In genomic region chr4:127989347-127989995, GRCm38 (mm10) we compare ENCODE assay signal across 9 mouse cellular contexts. TPM values are rescaled to one million over a fixed set of nuclear protein-coding genes. Genes with fewer than 3 reads are reported as not detected.
DNase-seq lines count a peak whose midpoint lies in the region; ATAC-seq and TF ChIP-seq lines count a peak whose summit lies in the region.
"Had no signal": no experiment of that assay in that cellular context is flagged by ENCODE, and none has a peak within 500 bp of the region (broad histone marks: within the 10 kb centered on the region; RNA-seq: fewer than 3 reads in every experiment).

No protein-coding gene starts in this region.

- no peak for TF ChIP-seq EP300 in heart, adult 2 months (IDR thresholded peaks at IDR 0.05; ENCODE audit: insufficient read depth, low read depth, low read length)

- no peaks in the 10 kb centered on the region for H3K9me3 ChIP-seq in forebrain, embryonic 10.5 days
- H3K9me3 ChIP-seq in neural tube, embryonic 15.5 days (replicated peaks): no peaks in the 10 kb centered on the region
- H3K9me3 ChIP-seq in heart, embryonic 11.5 days (replicated peaks; ENCODE audit: control insufficient read depth, low read length): no peaks in the 10 kb centered on the region

- peaks cover 18% of the 10 kb centered on the region for H3K27me3 ChIP-seq in heart, adult 2 months (ENCODE audit: control insufficient read depth, insufficient read depth, low read length)
- H3K27me3 ChIP-seq in forebrain, embryonic 10.5 days (ENCODE audit: poor library complexity, severe bottlenecking): peaks cover 72% of the 10 kb centered on the region
- H3K27me3 ChIP-seq in neural tube, embryonic 15.5 days (replicated peaks): peaks cover 6% of the 10 kb centered on the region; the same call in 1 of the 2 replicates
- peaks cover 69% of the 10 kb centered on the region for H3K27me3 ChIP-seq in heart, embryonic 11.5 days (ENCODE audit: control insufficient read depth, insufficient read depth, low read length)

- 9% methylated on average over 18 of the region's 18 CpGs for WGBS in heart, adult 2 months
- 6% methylated on average over 18 of the region's 18 CpGs for WGBS in forebrain, embryonic 10.5 days
- WGBS in neural tube, embryonic 15.5 days: 13% methylated on average over 18 of the region's 18 CpGs
- WGBS in heart, embryonic 11.5 days (ENCODE audit: insufficient replicate concordance): 5% methylated on average over 18 of the region's 18 CpGs

- H3K9ac ChIP-seq in heart, adult 2 months (ENCODE audit: low read depth, low read length): no peak overlapping the region
- peak overlapping the region; percentile 79 for H3K9ac ChIP-seq in neural tube, embryonic 15.5 days (replicated peaks)
- H3K9ac ChIP-seq in heart, embryonic 11.5 days (ENCODE audit: low read depth, low read length): no peak overlapping the region

- no peak for TF ChIP-seq POLR2A in heart, adult 2 months (IDR thresholded peaks at IDR 0.05; ENCODE audit: insufficient read depth, low read depth, low read length)

- H3K4me1 ChIP-seq in heart, adult 2 months (ENCODE audit: control insufficient read depth, insufficient read depth, low read length): no peaks in the 10 kb centered on the region
- H3K4me1 ChIP-seq in forebrain, embryonic 10.5 days: peaks cover 44% of the 10 kb centered on the region
- H3K4me1 ChIP-seq in neural tube, embryonic 15.5 days: peaks cover 52% of the 10 kb centered on the region
- H3K4me1 ChIP-seq in heart, embryonic 11.5 days (ENCODE audit: control insufficient read depth, insufficient read depth, low read length): 0 out of 2 replicates have a peak, but pooled peaks cover 9% of the 10 kb centered on the region

- H3K36me3 ChIP-seq in heart, adult 2 months (ENCODE audit: control insufficient read depth, insufficient read depth, low read length): no peaks in the 10 kb centered on the region
- no peaks in the 10 kb centered on the region for H3K36me3 ChIP-seq in forebrain, embryonic 10.5 days (replicated peaks)
- no peaks in the 10 kb centered on the region for H3K36me3 ChIP-seq in neural tube, embryonic 15.5 days
- H3K36me3 ChIP-seq in heart, embryonic 11.5 days (ENCODE audit: control insufficient read depth, insufficient read depth, low read length): no peaks in the 10 kb centered on the region

- peak overlapping the region; percentile 67 for H3K4me2 ChIP-seq in neural tube, embryonic 15.5 days
- no peak overlapping the region for H3K4me2 ChIP-seq in heart, embryonic 11.5 days

- peak; percentile 36 for TF ChIP-seq CTCF in heart, adult 2 months (IDR thresholded peaks at IDR 0.05)

- H3K79me2 ChIP-seq in heart, adult 2 months (replicated peaks; ENCODE audit: control insufficient read depth, insufficient read depth, low read length): no peaks in the 10 kb centered on the region

- no peak for DNase-seq in heart, adult 2 months
- no peak for DNase-seq in heart, postnatal 25 days (ENCODE audit: low spot score)
- DNase-seq in forebrain, embryonic 10.5 days (ENCODE audit: extremely low spot score, low spot score): peak; percentile 26
- peak; percentile 62 to 67 for DNase-seq in layer of hippocampus, postnatal 14 days (ENCODE audit: low spot score in 2 of 2)
- no peak for DNase-seq in thymus, postnatal 14 days
- DNase-seq in gastrocnemius, postnatal 25 days: no peak

- no peak overlapping the region for H3K27ac ChIP-seq in heart, adult 2 months
- H3K27ac ChIP-seq in forebrain, embryonic 10.5 days: no peak overlapping the region
- H3K27ac ChIP-seq in neural tube, embryonic 15.5 days (replicated peaks): peak overlapping the region; percentile 90
- no peak overlapping the region for H3K27ac ChIP-seq in heart, embryonic 11.5 days (ENCODE audit: low read depth, low read length)

- ATAC-seq in neural tube, embryonic 15.5 days (ENCODE audit: low FRiP score): peak; percentile 45; the same call in 1 of the 2 replicates
- no peak for ATAC-seq in heart, embryonic 11.5 days (replicated peaks; ENCODE audit: insufficient number of reproducible peaks, low FRiP score, low TSS enrichment)

- H3K4me3 ChIP-seq in heart, adult 2 months: no peak overlapping the region
- H3K4me3 ChIP-seq in forebrain, embryonic 10.5 days: peak overlapping the region; percentile 71
- H3K4me3 ChIP-seq in neural tube, embryonic 15.5 days (replicated peaks): peak overlapping the region; percentile 72
- no peak overlapping the region for H3K4me3 ChIP-seq in heart, embryonic 11.5 days (ENCODE audit: low read depth, low read length)

- intact Hi-C loops in heart, adult 2 months (cut with DNase I): no loop called here
- intact Hi-C loops in heart, postnatal 25 days (cut with DNase I): no loop called here

RNA-seq across cellular contexts. Expression of gene Csmd2, which starts 1.8 kb away (rescaled TPM):
- total RNA-seq in heart, adult 2 months (2021): not detected
- under 0.01 TPM in 1 of 2 replicates, not detected in the other for polyA plus RNA-seq in heart, adult 2 months (2012; rRNA removed)
- under 1 TPM; 0.03 to 0.06 TPM for total RNA-seq in heart, postnatal 25 days (2021)
- polyA plus RNA-seq in forebrain, embryonic 10.5 days (2016; fragmentation: Nextera tagmentation; extraction: Ambion mirVana): 0.34 and 0.40 TPM in 2 replicates
- 10 to 100 TPM; 39.8 to 44.0 TPM for total RNA-seq in layer of hippocampus, postnatal 14 days (2021)
- polyA plus RNA-seq in neural tube, embryonic 15.5 days (2015; fragmentation: Nextera tagmentation; extraction: Ambion mirVana): 10.2 and 12.7 TPM in 2 replicates
- 0.21 TPM in 1 of 2 replicates, not detected in the other for polyA plus RNA-seq in heart, embryonic 11.5 days (2014; fragmentation: Nextera tagmentation; extraction: Ambion mirVana)
- total RNA-seq in gastrocnemius, postnatal 25 days (2021): not detected
- total RNA-seq: common myeloid progenitor, adult 5-6 weeks had no signal

RNA-seq across cellular contexts. Expression of gene CK137956, which starts 18.7 kb away (rescaled TPM):
- not detected for total RNA-seq in heart, adult 2 months (2021)
- not detected in 2 replicates for polyA plus RNA-seq in heart, adult 2 months (2012; rRNA removed)
- not detected for total RNA-seq in heart, postnatal 25 days (2021)
- 0.27 and 0.38 TPM in 2 replicates for polyA plus RNA-seq in forebrain, embryonic 10.5 days (2016; fragmentation: Nextera tagmentation; extraction: Ambion mirVana)
- total RNA-seq in layer of hippocampus, postnatal 14 days (2021): 1 to 10 TPM; 1.3 TPM
- polyA plus RNA-seq in neural tube, embryonic 15.5 days (2015; fragmentation: Nextera tagmentation; extraction: Ambion mirVana): 1.4 and 2.0 TPM in 2 replicates
- polyA plus RNA-seq in heart, embryonic 11.5 days (2014; fragmentation: Nextera tagmentation; extraction: Ambion mirVana): not detected in 2 replicates
- total RNA-seq in gastrocnemius, postnatal 25 days (2021): not detected
- total RNA-seq: common myeloid progenitor, adult 5-6 weeks had no signal

Comparison
In these comparisons a context has a peak if more than half of its experiments do, and no peak if none do; other contexts are left out.
1. DNase-seq: peak in forebrain, embryonic 10.5 days (single experiment) and layer of hippocampus, postnatal 14 days (2 of 2); none in heart, adult 2 months (0 of 2), heart, postnatal 25 days (single experiment), thymus, postnatal 14 days (single experiment) and gastrocnemius, postnatal 25 days (single experiment).
2. H3K4me3 ChIP-seq: peak in forebrain, embryonic 10.5 days (single experiment) and neural tube, embryonic 15.5 days (single experiment); none in heart, adult 2 months (single experiment) and heart, embryonic 11.5 days (single experiment).
3. RNA of gene Csmd2, which starts 1.8 kb away (total RNA-seq): 39.8 to 44.0 TPM in layer of hippocampus, postnatal 14 days; 0.03 to 0.06 TPM in heart, postnatal 25 days, not detected in heart, adult 2 months and not detected in gastrocnemius, postnatal 25 days; every median in the first group is over 10 times any median in the second.